Mouse (Mus musculus) 416B (cell line): ENCODE measurements around the gene Rnf32.

Experiments used
- DNase-seq: peaks from one replicate; pipeline ENCODE4 v3.0.0; 2011; ENCODE audit warnings: low read depth

The Rnf32 gene

GRCm38 (mm10) chr5:29274746-29275145, 79.0 kb downstream of the Rnf32 start:
- peak; percentile 38 for DNase-seq
